Mouse (Mus musculus) liver, adult 2 months (tissue): ENCODE data around the gene Tepsin. TPM values are rescaled to one million over a fixed set of nuclear protein-coding genes. Genes with fewer than 3 reads are reported as not detected.
A peak's percentile ranks its signal among the peaks of the same experiment; 100 is the strongest.

Experiments
- DNase-seq: peaks from one replicate; pipeline ENCODE4 v3.0.0-alpha.2; 2011; ENCODE audit warnings: low read depth, low spot score; ENCODE audit errors: extremely low read depth
- H3K27ac ChIP-seq: fragments of 200-500 bp; replicated peaks from 2 replicates; pipeline ENCODE4 v1.5.1; 2012; ENCODE audit warnings: low read depth, mild to moderate bottlenecking, control low read depth, inconsistent platforms, low read length; ENCODE audit not compliant: insufficient read depth
- H3K27me3 ChIP-seq: fragments of 200-500 bp; 2 replicates; pipeline ENCODE4 v1.6.1; 2012; ENCODE audit warnings: mild to moderate bottlenecking, moderate library complexity, low read length, inconsistent platforms; ENCODE audit not compliant: control insufficient read depth, insufficient read depth
- H3K36me3 ChIP-seq: fragments of 200-500 bp; 2 replicates; pipeline ENCODE4 v1.6.1; 2012; ENCODE audit warnings: low read length, inconsistent platforms; ENCODE audit not compliant: control insufficient read depth, insufficient read depth
- H3K4me1 ChIP-seq: fragments of 200-500 bp; 2 replicates; pipeline ENCODE4 v1.6.1; 2011; ENCODE audit warnings: low read length; ENCODE audit not compliant: control insufficient read depth, insufficient read depth
- H3K4me3 ChIP-seq: fragments of 200-500 bp; 2 replicates; pipeline ENCODE4 v1.5.1; 2011; ENCODE audit warnings: low read depth, mild to moderate bottlenecking, control low read depth, low read length, moderate library complexity; ENCODE audit not compliant: insufficient read depth
- H3K79me2 ChIP-seq: fragments of 200-500 bp; 2 replicates; pipeline ENCODE4 v1.6.1; 2012; ENCODE audit warnings: inconsistent platforms, mild to moderate bottlenecking, low read length, moderate library complexity; ENCODE audit not compliant: control insufficient read depth, insufficient read depth
- H3K9ac ChIP-seq: fragments of 200-500 bp; 2 replicates; pipeline ENCODE4 v1.6.1; 2012; ENCODE audit warnings: low read depth, mild to moderate bottlenecking, control low read depth, inconsistent platforms, low read length
- CTCF ChIP-seq: fragments of 200-500 bp; IDR thresholded peaks from 2 replicates; pipeline ENCODE4 v1.5.1; 2011; ENCODE audit warnings: low read depth, low read length, control low read depth
- POLR2A ChIP-seq: fragments of 200-500 bp; IDR thresholded peaks from 2 replicates; pipeline ENCODE4 v1.6.1; 2011; ENCODE audit warnings: low read length, control low read depth; ENCODE audit not compliant: insufficient read depth; ENCODE audit errors: extremely low read depth
- WGBS: fragments of 180-500 bp; shearing (Covaris S2); methylation state at CpG from one replicate; pipeline ENCODE4 v1.1.7; 2018; 5-methylcytosine and 5-hydroxymethylcytosine counted together
- polyA plus RNA-seq: library from polyadenylated mRNA; depleted of rRNA; stranded (reverse); fragments of >200 nt; gene quantifications from 2 replicates; pipeline ENCODE4 v1.2.3, GENCODE M21; 2012
- total RNA-seq: library from RNA; depleted of rRNA; stranded (reverse); fragments of >200 nt; gene quantifications from 2 replicates; pipeline ENCODE4 v1.2.3, GENCODE M21; 2014

Tepsin gene
- total and polyA plus RNA-seq, 2 experiments, result 4.6 to 24.9 TPM

- H3K4me3 ChIP-seq, result no peak overlapping the region
- TF ChIP-seq POLR2A (no peak), CTCF (no peak)
- no peak for DNase-seq
- no peak overlapping the region for H3K9ac ChIP-seq
- H3K27me3 ChIP-seq, result no peaks in the 10 kb centered on the region
- WGBS, result 87% methylated on average over 2 of the region's 2 CpGs
- H3K27ac ChIP-seq, result no peak overlapping the region
- H3K79me2 ChIP-seq, result no peaks in the 10 kb centered on the region
- H3K36me3 ChIP-seq, result peaks cover 19% of the 10 kb centered on the region; the same call in 1 of the 2 replicates
- no peaks in the 10 kb centered on the region for H3K4me1 ChIP-seq
Measured at GRCm38 (mm10) chr11:120126845-120127244, 28.3 kb upstream of the Tepsin start.

GRCm38 (mm10) chr11:120122126-120122525, 23.6 kb upstream of the Tepsin start:
- no peaks in the 10 kb centered on the region for H3K4me1 ChIP-seq
- 86% methylated on average over 12 of the region's 12 CpGs for WGBS
- H3K36me3 ChIP-seq, result peaks cover 8% of the 10 kb centered on the region; the same call in 1 of the 2 replicates

GRCm38 (mm10) chr11:120120642-120121420, 22.3 kb upstream of the Tepsin start:
- peak; percentile 21 for DNase-seq
- Histone ChIP-seq H3K4me1 (no peaks in the 10 kb centered on the region), H3K4me3 (no peak overlapping the region), H3K36me3 (peaks cover 5% of the 10 kb centered on the region; the same call in 1 of the 2 replicates), H3K79me2 (no peaks in the 10 kb centered on the region), H3K9ac (no peak overlapping the region), H3K27ac (no peak overlapping the region), H3K27me3 (no peaks in the 10 kb centered on the region)
- WGBS, result 84% methylated on average over 17 of the region's 17 CpGs
- no peak for TF ChIP-seq POLR2A
- TF ChIP-seq CTCF, result peak; percentile 70

More at GRCm38 (mm10) chr11:120122126-120122525, 23.6 kb upstream of the Tepsin start:
- no peaks in the 10 kb centered on the region for H3K27me3 ChIP-seq
- H3K79me2 ChIP-seq, result no peaks in the 10 kb centered on the region
- TF ChIP-seq POLR2A (no peak), CTCF (no peak)
- DNase-seq, result no peak
- no peak overlapping the region for H3K9ac ChIP-seq
- H3K4me3 ChIP-seq, result no peak overlapping the region
- H3K27ac ChIP-seq, result no peak overlapping the region

- Histone ChIP-seq H3K79me2 (no peaks in the 10 kb centered on the region), H3K4me3 (no peak overlapping the region), H3K27me3 (no peaks in the 10 kb centered on the region), H3K27ac (no peak overlapping the region), H3K36me3 (peaks cover 5% of the 10 kb centered on the region; the same call in 1 of the 2 replicates), H3K9ac (no peak overlapping the region), H3K4me1 (no peaks in the 10 kb centered on the region)
- DNase-seq, result no peak
- WGBS, result 80% methylated on average over 10 of the region's 10 CpGs
- no peak for TF ChIP-seq CTCF
- no peak for TF ChIP-seq POLR2A
Measured at GRCm38 (mm10) chr11:120119936-120120541, 21.5 kb upstream of the Tepsin start.

GRCm38 (mm10) chr11:120119108-120119507, 20.6 kb upstream of the Tepsin start:
- H3K36me3 ChIP-seq, result peaks cover 2% of the 10 kb centered on the region; the same call in 1 of the 2 replicates
- H3K27me3 ChIP-seq, result no peaks in the 10 kb centered on the region
- TF ChIP-seq CTCF, result no peak
- no peak for TF ChIP-seq POLR2A
- H3K4me1 ChIP-seq, result no peaks in the 10 kb centered on the region
- no peak for DNase-seq
- H3K9ac ChIP-seq, result no peak overlapping the region
- no peaks in the 10 kb centered on the region for H3K79me2 ChIP-seq
- H3K27ac ChIP-seq, result no peak overlapping the region
- 97% methylated on average over 7 of the region's 7 CpGs for WGBS
- H3K4me3 ChIP-seq, result no peak overlapping the region

GRCm38 (mm10) chr11:120117626-120118025, 19.1 kb upstream of the Tepsin start:
- Histone ChIP-seq H3K4me3 (no peak overlapping the region), H3K27ac (no peak overlapping the region), H3K9ac (no peak overlapping the region), H3K27me3 (no peaks in the 10 kb centered on the region), H3K4me1 (no peaks in the 10 kb centered on the region), H3K36me3 (peaks cover 2% of the 10 kb centered on the region; the same call in 1 of the 2 replicates), H3K79me2 (no peaks in the 10 kb centered on the region)
- TF ChIP-seq POLR2A, result no peak
- no peak for TF ChIP-seq CTCF
- no peak for DNase-seq
- WGBS, result 85% methylated on average over 2 of the region's 2 CpGs
